Mouse (Mus musculus) right cerebral cortex, adult 2 months (tissue): Measurements from ENCODE around the gene Tead3.
A peak's percentile ranks its signal among the peaks of the same experiment; 100 is the strongest.

ENCODE experiments used
- DNase-seq, 2 experiments: peaks; one replicate each; pipeline ENCODE4 v3.0.0; 2021 to 2022; ENCODE audit warnings: low spot score in 2 of 2

The Tead3 gene

GRCm38 (mm10) chr17:28350466-28351352 lies at the start of gene Tead3:
Gene Tead3, minus strand, starts transcription at chr17:28350817.
- DNase-seq, result no peak

- DNase-seq, result no peak
Measured at GRCm38 (mm10) chr17:28394994-28395393, 44.4 kb upstream of the Tead3 start.

GRCm38 (mm10) chr17:28394051-28394765 lies 43.6 kb upstream of the Tead3 start:
- DNase-seq, result no peak

GRCm38 (mm10) chr17:28391568-28392432 lies 41.2 kb upstream of the Tead3 start:
- DNase-seq, result no peak

- DNase-seq, result no peak
Measured at GRCm38 (mm10) chr17:28388534-28388933, 37.9 kb upstream of the Tead3 start.

- DNase-seq, result peak; percentile 87 to 90
Measured at GRCm38 (mm10) chr17:28386150-28386905, 35.7 kb upstream of the Tead3 start.

- no peak for DNase-seq
Measured at GRCm38 (mm10) chr17:28384298-28384697, 33.7 kb upstream of the Tead3 start.

GRCm38 (mm10) chr17:28380255-28380654 lies 29.6 kb upstream of the Tead3 start:
- DNase-seq, result no peak

- no peak for DNase-seq
Measured at GRCm38 (mm10) chr17:28375592-28376061, 25.0 kb upstream of the Tead3 start.

GRCm38 (mm10) chr17:28374494-28374893 lies 23.9 kb upstream of the Tead3 start:
- DNase-seq, result no peak

- no peak for DNase-seq
Measured at GRCm38 (mm10) chr17:28373821-28374220, 23.2 kb upstream of the Tead3 start.

GRCm38 (mm10) chr17:28371941-28372340 lies 21.3 kb upstream of the Tead3 start:
- no peak for DNase-seq

- DNase-seq, result no peak
Measured at GRCm38 (mm10) chr17:28371286-28371685, 20.7 kb upstream of the Tead3 start.

- no peak for DNase-seq
Measured at GRCm38 (mm10) chr17:28369056-28369455, 18.4 kb upstream of the Tead3 start.

- peak; percentile 41 to 49 for DNase-seq
Measured at GRCm38 (mm10) chr17:28368449-28368848, 17.8 kb upstream of the Tead3 start.

- DNase-seq, result no peak
Measured at GRCm38 (mm10) chr17:28365122-28365521, 14.5 kb upstream of the Tead3 start, which contains the start of gene Tulp1. Gene Tulp1, minus strand, starts transcription at chr17:28365222.

- DNase-seq, result no peak
Measured at GRCm38 (mm10) chr17:28363507-28363906, 12.9 kb upstream of the Tead3 start.

- no peak for DNase-seq
Measured at GRCm38 (mm10) chr17:28362653-28363292, 12.2 kb upstream of the Tead3 start.

- no peak for DNase-seq
Measured at GRCm38 (mm10) chr17:28361921-28362652, 11.5 kb upstream of the Tead3 start.
